Mouse (Mus musculus) liver, postnatal 0 days (tissue): ENCODE measurements at regions not wholly inside any gene's neighbourhood (a gene's known extent, or its start where the extent isn't known, plus 50 kb on each side); places are given as distances from the start of the nearest gene placed in this dataset.

Experiments
- ATAC-seq: fragments of 200-750 bp; cut with Nextera tagmentation; 2 replicates; pipeline ENCODE4 v1.8.0; 2017; ENCODE audit warnings: mild to moderate bottlenecking, moderate library complexity
- DNase-seq: peaks from one replicate; pipeline ENCODE4 v3.0.0-alpha.2; 2016
- H3K27ac ChIP-seq: fragments of 300-500 bp; sonication (generic); 2 replicates; pipeline ENCODE4 v1.5.1; 2014; ENCODE audit warnings: antibody characterized with exemption, moderate library complexity, mild to moderate bottlenecking, low read depth
- H3K27me3 ChIP-seq: fragments of 300-500 bp; sonication (generic); 2 replicates; pipeline ENCODE4 v1.6.1; 2014; ENCODE audit warnings: low read length, control low read depth, mixed read lengths; ENCODE audit not compliant: insufficient read depth
- H3K36me3 ChIP-seq: fragments of 300-500 bp; sonication (generic); replicated peaks from 2 replicates; pipeline ENCODE4 v1.6.1; 2014; ENCODE audit warnings: mild to moderate bottlenecking, control low read depth, low read length, moderate library complexity, mixed read lengths; ENCODE audit not compliant: insufficient read depth
- H3K4me1 ChIP-seq: fragments of 300-500 bp; sonication (generic); 2 replicates; pipeline ENCODE4 v1.6.1; 2014; ENCODE audit warnings: antibody characterized with exemption, mild to moderate bottlenecking, control low read depth; ENCODE audit not compliant: insufficient read depth
- H3K4me2 ChIP-seq: fragments of 300-500 bp; sonication (generic); 2 replicates; pipeline ENCODE4 v1.6.1; 2014; ENCODE audit warnings: low read depth, mild to moderate bottlenecking, low read length, moderate library complexity, mixed read lengths
- H3K4me3 ChIP-seq: fragments of 300-500 bp; sonication (generic); 2 replicates; pipeline ENCODE4 v1.5.1; 2014; ENCODE audit warnings: low read depth, low read length
- H3K9ac ChIP-seq: fragments of 300-500 bp; sonication (generic); replicated peaks from 2 replicates; pipeline ENCODE4 v1.6.1; 2014; ENCODE audit warnings: mild to moderate bottlenecking, moderate library complexity
- H3K9me3 ChIP-seq: fragments of 300-500 bp; sonication (generic); 2 replicates; pipeline ENCODE4 v1.6.1; 2016; ENCODE audit warnings: mild to moderate bottlenecking, control low read depth, low read length, mixed read lengths
- CTCF ChIP-seq: sonication (generic); IDR thresholded peaks from 2 replicates; pipeline ENCODE4 v1.5.1; 2016; ENCODE audit warnings: antibody characterized with exemption, low read depth
- EP300 ChIP-seq: IDR thresholded peaks from 2 replicates; pipeline ENCODE4 v1.6.1; 2016; ENCODE audit warnings: antibody characterized with exemption, low read depth, mild to moderate bottlenecking
- WGBS: fragments of 180-500 bp; shearing (Covaris S2); extraction: QIAGEN DNeasy Blood & Tissue Kit; methylation state at CpG from one replicate; pipeline ENCODE4 v1.1.7; 2014; ENCODE audit not compliant: insufficient replicate concordance; 5-methylcytosine and 5-hydroxymethylcytosine counted together

GRCm38 (mm10) chr10:84021167-84022120 is 298.8 kb downstream of the 1500009L16Rik start:
- TF ChIP-seq CTCF: no peak
- 69% methylated on average over 12 of the region's 12 CpGs for WGBS

GRCm38 (mm10) chr10:84024294-84024693 is 301.6 kb downstream of the 1500009L16Rik start:
- no peaks in the 10 kb centered on the region for H3K27me3 ChIP-seq
- no peak overlapping the region for H3K4me2 ChIP-seq
- H3K27ac ChIP-seq: no peak overlapping the region
- ATAC-seq (no peak), DNase-seq (no peak)
- H3K9me3 ChIP-seq: 0 out of 2 replicates have a peak, but pooled peaks cover 3% of the 10 kb centered on the region
- no peaks in the 10 kb centered on the region for H3K4me1 ChIP-seq
- no peak overlapping the region for H3K4me3 ChIP-seq
- H3K9ac ChIP-seq: no peak overlapping the region
- TF ChIP-seq CTCF: no peak
- TF ChIP-seq EP300: no peak
- no peaks in the 10 kb centered on the region for H3K36me3 ChIP-seq
- WGBS: 69% methylated on average over 4 of the region's 4 CpGs

More at GRCm38 (mm10) chr10:84021167-84022120, 298.8 kb downstream of the 1500009L16Rik start:
- Histone ChIP-seq H3K27ac (no peak overlapping the region), H3K4me2 (no peak overlapping the region), H3K4me1 (no peaks in the 10 kb centered on the region), H3K9ac (no peak overlapping the region), H3K27me3 (no peaks in the 10 kb centered on the region), H3K4me3 (no peak overlapping the region), H3K9me3 (no peaks in the 10 kb centered on the region), H3K36me3 (no peaks in the 10 kb centered on the region)
- DNase-seq (no peak), ATAC-seq (no peak)

DNA sequence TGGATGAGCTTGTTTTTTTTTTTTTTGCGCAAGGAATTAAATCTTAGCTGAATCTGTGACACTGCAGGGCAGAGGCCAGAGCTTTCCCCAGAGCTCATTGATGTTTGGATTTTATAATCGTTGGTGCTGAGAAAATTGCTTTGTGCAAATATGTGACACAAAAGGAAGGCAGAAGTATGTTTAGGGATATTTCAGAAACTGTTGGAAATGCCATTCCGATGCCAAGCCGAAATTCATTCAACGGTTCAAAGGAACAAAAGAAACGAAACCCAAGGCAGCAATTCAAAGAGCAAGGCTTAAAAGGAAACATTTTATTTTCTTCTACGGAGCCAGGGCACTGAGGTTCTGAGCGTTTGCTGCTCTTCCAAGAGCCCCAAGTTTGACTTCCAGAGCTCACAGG is 302.2 kb downstream of the 1500009L16Rik start:
- H3K4me2 ChIP-seq: no peak overlapping the region
- DNase-seq (no peak), ATAC-seq (no peak)
- H3K27me3 ChIP-seq: no peaks in the 10 kb centered on the region
- H3K36me3 ChIP-seq: no peaks in the 10 kb centered on the region
- H3K4me1 ChIP-seq: no peaks in the 10 kb centered on the region
- TF ChIP-seq CTCF (no peak), EP300 (no peak)
- 76% methylated on average over 8 of the region's 8 CpGs for WGBS
- 0 out of 2 replicates have a peak, but pooled peaks cover 3% of the 10 kb centered on the region for H3K9me3 ChIP-seq
- H3K4me3 ChIP-seq: no peak overlapping the region
- no peak overlapping the region for H3K27ac ChIP-seq
- H3K9ac ChIP-seq: no peak overlapping the region

- no peak overlapping the region for H3K27ac ChIP-seq
- H3K4me2 ChIP-seq: no peak overlapping the region
- H3K36me3 ChIP-seq: no peaks in the 10 kb centered on the region
- H3K4me1 ChIP-seq: no peaks in the 10 kb centered on the region
- H3K4me3 ChIP-seq: no peak overlapping the region
- 72% methylated on average over 4 of the region's 4 CpGs for WGBS
- no peak for TF ChIP-seq CTCF
- TF ChIP-seq EP300: no peak
- no peaks in the 10 kb centered on the region for H3K27me3 ChIP-seq
- ATAC-seq (no peak), DNase-seq (no peak)
- H3K9me3 ChIP-seq: 0 out of 2 replicates have a peak, but pooled peaks cover 3% of the 10 kb centered on the region
- H3K9ac ChIP-seq: no peak overlapping the region
These were observed 304.1 kb downstream of the 1500009L16Rik start for GRCm38 (mm10) chr10:84026798-84027197.

- Histone ChIP-seq H3K9ac (no peak overlapping the region), H3K4me2 (no peak overlapping the region), H3K27ac (no peak overlapping the region), H3K27me3 (no peaks in the 10 kb centered on the region), H3K9me3 (no peaks in the 10 kb centered on the region), H3K36me3 (no peaks in the 10 kb centered on the region), H3K4me1 (no peaks in the 10 kb centered on the region), H3K4me3 (no peak overlapping the region)
- ATAC-seq: no peak
- TF ChIP-seq EP300 (no peak), CTCF (no peak)
- WGBS: 71% methylated on average over 11 of the region's 11 CpGs
- DNase-seq: no peak
These were observed 313.6 kb downstream of the 1500009L16Rik start for GRCm38 (mm10) chr10:84036131-84036877.

DNA sequence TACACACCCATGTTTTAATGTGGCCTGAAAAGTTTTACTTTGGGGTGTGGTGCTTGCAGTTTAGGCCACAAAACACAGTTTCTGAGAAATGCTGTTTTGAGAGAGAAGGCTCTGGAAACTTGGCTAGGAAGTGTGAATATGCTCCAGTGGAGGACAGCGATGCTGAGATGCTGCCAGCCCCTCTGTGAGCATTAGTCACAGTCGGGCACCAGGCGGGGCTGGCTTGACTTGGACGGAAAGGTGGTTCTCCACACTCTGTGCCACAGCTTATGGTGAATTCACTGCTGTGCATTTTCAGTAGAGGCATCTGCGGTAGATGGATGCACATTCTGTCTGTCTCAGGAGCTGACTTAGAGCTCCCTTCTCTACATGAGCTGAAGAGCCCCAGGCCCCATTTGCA is 326.0 kb downstream of the 1500009L16Rik start:
- Histone ChIP-seq H3K4me3 (no peak overlapping the region), H3K4me1 (no peaks in the 10 kb centered on the region)

More for the DNA sequence above, 326.0 kb downstream of the 1500009L16Rik start:
- Histone ChIP-seq H3K9me3 (no peaks in the 10 kb centered on the region), H3K36me3 (no peaks in the 10 kb centered on the region), H3K9ac (no peak overlapping the region), H3K4me2 (no peak overlapping the region), H3K27me3 (no peaks in the 10 kb centered on the region), H3K27ac (no peak overlapping the region)
- no peak for ATAC-seq
- TF ChIP-seq EP300 (no peak), CTCF (no peak)
- WGBS: 69% methylated on average over 5 of the region's 5 CpGs
- DNase-seq: no peak
